Mouse (Mus musculus) CH12.LX (cell line): Measurements from ENCODE around the gene Pold3.

Source experiments
- HCFC1 ChIP-seq: IDR thresholded peaks from 2 replicates; pipeline ENCODE4 v1.6.1; 2012; ENCODE audit warnings: low read depth, mild to moderate bottlenecking, inconsistent platforms, low read length, improper control_type of control experiment
- PAX5 ChIP-seq: IDR thresholded peaks from 2 replicates; pipeline ENCODE4 v1.6.1; 2012; ENCODE audit warnings: low read length, inconsistent platforms, mixed read lengths
- ZC3H11A ChIP-seq: IDR thresholded peaks from 2 replicates; pipeline ENCODE4 v1.6.1; 2012; ENCODE audit warnings: low read depth, mild to moderate bottlenecking, inconsistent platforms, low read length, improper control_type of control experiment

DNA sequence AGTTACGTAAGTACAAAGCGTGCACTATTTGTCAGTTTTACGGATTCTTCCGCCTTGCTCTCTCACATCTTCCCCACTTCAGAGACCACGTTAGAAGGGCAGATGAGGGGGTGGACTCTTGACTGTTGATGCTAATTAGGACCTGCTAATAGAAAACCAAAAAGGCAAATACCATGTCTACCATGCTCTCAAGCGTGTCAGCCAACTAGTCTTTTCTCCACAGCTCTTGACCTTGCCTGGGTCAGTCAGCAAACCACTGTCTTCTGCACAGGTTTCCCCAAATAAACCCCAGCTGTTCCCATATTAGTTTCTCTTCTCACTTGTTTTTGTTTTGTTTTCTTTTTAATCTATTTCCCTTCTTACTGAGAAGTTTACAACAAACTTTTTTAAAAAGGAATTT lies 7.1 kb downstream of the Pold3 start:
- TF ChIP-seq ZC3H11A = no peak
- no peak for TF ChIP-seq HCFC1
- no peak for TF ChIP-seq PAX5
